Mouse (Mus musculus) forebrain, embryonic 14.5 days (tissue): ENCODE measurements around the gene Nr1h4. TPM values are rescaled to one million over a fixed set of nuclear protein-coding genes. Genes with fewer than 3 reads are reported as not detected.
A peak's percentile ranks its signal among the peaks of the same experiment; 100 is the strongest.

Source experiments
- ATAC-seq: fragments of 200-750 bp; cut with Nextera tagmentation; 2 replicates; pipeline ENCODE4 v1.8.0; 2017; ENCODE audit warnings: mild to moderate bottlenecking, moderate library complexity
- DNase-seq: peaks from one replicate; pipeline ENCODE4 v3.0.0-alpha.2; 2015; ENCODE audit warnings: low spot score
- H3K27ac ChIP-seq: fragments of 300-500 bp; sonication (generic); 2 replicates; pipeline ENCODE4 v1.5.1; 2014; ENCODE audit warnings: low read depth, mild to moderate bottlenecking, control low read depth, low read length, moderate library complexity
- H3K27me3 ChIP-seq: fragments of 300-500 bp; sonication (generic); replicated peaks from 2 replicates; pipeline ENCODE4 v1.6.1; 2014; ENCODE audit warnings: low read length, control low read depth, mixed read lengths; ENCODE audit not compliant: control insufficient read depth, insufficient read depth
- H3K36me3 ChIP-seq: fragments of 300-500 bp; sonication (generic); 2 replicates; pipeline ENCODE4 v1.6.1; 2014; ENCODE audit warnings: low read length, control low read depth; ENCODE audit not compliant: control insufficient read depth, insufficient read depth
- H3K4me1 ChIP-seq: fragments of 300-500 bp; sonication (generic); 2 replicates; pipeline ENCODE4 v1.6.1; 2014; ENCODE audit warnings: antibody characterized with exemption, low read length, control low read depth; ENCODE audit not compliant: control insufficient read depth, insufficient read depth
- H3K4me2 ChIP-seq: fragments of 300-500 bp; sonication (generic); 2 replicates; pipeline ENCODE4 v1.6.1; 2014; ENCODE audit warnings: mild to moderate bottlenecking, control low read depth, low read length
- H3K4me3 ChIP-seq: fragments of 300-500 bp; sonication (generic); 2 replicates; pipeline ENCODE4 v1.5.1; 2014; ENCODE audit warnings: low read depth, low read length, control low read depth
- H3K9ac ChIP-seq: fragments of 300-500 bp; sonication (generic); 2 replicates; pipeline ENCODE4 v1.6.1; 2014; ENCODE audit warnings: mild to moderate bottlenecking, low read length, control low read depth, moderate library complexity
- H3K9me3 ChIP-seq: fragments of 300-500 bp; sonication (generic); replicated peaks from 2 replicates; pipeline ENCODE4 v1.6.1; 2016; ENCODE audit warnings: low read length, control low read depth, mixed read lengths; ENCODE audit not compliant: control insufficient read depth
- WGBS: fragments of 180-500 bp; shearing (Covaris S2); extraction: QIAGEN DNeasy Blood & Tissue Kit; methylation state at CpG from one replicate; pipeline ENCODE4 v1.1.7; 2014; 5-methylcytosine and 5-hydroxymethylcytosine counted together
- polyA plus RNA-seq: library from polyadenylated mRNA; unstranded; fragments of >200 nt; fragmentation: Nextera tagmentation; extraction: Ambion mirVana; gene quantifications from 2 replicates; pipeline ENCODE4 v1.2.1, GENCODE M21; 2014

Gene Nr1h4
- polyA plus RNA-seq, 1 experiment from 2014 or later = 0.14 TPM

- peak; percentile 50 for ATAC-seq
- Histone ChIP-seq H3K9me3 (no peaks in the 10 kb centered on the region), H3K27me3 (peaks cover 3% of the 10 kb centered on the region; the same call in 1 of the 2 replicates), H3K27ac (peak overlapping the region; percentile 59; the same call in 1 of the 2 replicates), H3K4me2 (0 out of 2 replicates have a peak overlapping the region, but pooled peaks have one; percentile 10), H3K4me1 (peaks cover 25% of the 10 kb centered on the region), H3K36me3 (no peaks in the 10 kb centered on the region), H3K9ac (no peak overlapping the region), H3K4me3 (no peak overlapping the region)
- DNase-seq = peak; percentile 64
- 16% methylated on average over 9 of the region's 9 CpGs for WGBS
Measured at GRCm38 (mm10) chr10:89437472-89437871, 95.9 kb downstream of the Nr1h4 start.

GRCm38 (mm10) chr10:89435920-89436319 lies 97.5 kb downstream of the Nr1h4 start:
- Histone ChIP-seq H3K9ac (no peak overlapping the region; the same call in 1 of the 2 replicates), H3K27ac (no peak overlapping the region), H3K9me3 (no peaks in the 10 kb centered on the region), H3K4me1 (peaks cover 25% of the 10 kb centered on the region), H3K27me3 (peaks cover 3% of the 10 kb centered on the region; the same call in 1 of the 2 replicates), H3K4me3 (no peak overlapping the region), H3K4me2 (peak overlapping the region; percentile 10), H3K36me3 (0 out of 2 replicates have a peak, but pooled peaks cover 3% of the 10 kb centered on the region)
- DNase-seq = peak; percentile 67
- WGBS = 30% methylated on average over 9 of the region's 9 CpGs
- ATAC-seq = peak; percentile 61; the same call in 1 of the 2 replicates

- peak; percentile 21 for DNase-seq
- peaks cover 25% of the 10 kb centered on the region for H3K4me1 ChIP-seq
- H3K4me2 ChIP-seq = peak overlapping the region; percentile 39; the same call in 1 of the 2 replicates
- no peaks in the 10 kb centered on the region for H3K9me3 ChIP-seq
- 24% methylated on average over 12 of the region's 12 CpGs for WGBS
- peaks cover 3% of the 10 kb centered on the region; the same call in 1 of the 2 replicates for H3K27me3 ChIP-seq
- H3K9ac ChIP-seq = peak overlapping the region; percentile 4; the same call in 1 of the 2 replicates
- peak; percentile 27 for ATAC-seq
- H3K4me3 ChIP-seq = no peak overlapping the region
- 0 out of 2 replicates have a peak, but pooled peaks cover 3% of the 10 kb centered on the region for H3K36me3 ChIP-seq
- no peak overlapping the region for H3K27ac ChIP-seq
Measured at GRCm38 (mm10) chr10:89435413-89435812, 98.0 kb downstream of the Nr1h4 start.

DNA sequence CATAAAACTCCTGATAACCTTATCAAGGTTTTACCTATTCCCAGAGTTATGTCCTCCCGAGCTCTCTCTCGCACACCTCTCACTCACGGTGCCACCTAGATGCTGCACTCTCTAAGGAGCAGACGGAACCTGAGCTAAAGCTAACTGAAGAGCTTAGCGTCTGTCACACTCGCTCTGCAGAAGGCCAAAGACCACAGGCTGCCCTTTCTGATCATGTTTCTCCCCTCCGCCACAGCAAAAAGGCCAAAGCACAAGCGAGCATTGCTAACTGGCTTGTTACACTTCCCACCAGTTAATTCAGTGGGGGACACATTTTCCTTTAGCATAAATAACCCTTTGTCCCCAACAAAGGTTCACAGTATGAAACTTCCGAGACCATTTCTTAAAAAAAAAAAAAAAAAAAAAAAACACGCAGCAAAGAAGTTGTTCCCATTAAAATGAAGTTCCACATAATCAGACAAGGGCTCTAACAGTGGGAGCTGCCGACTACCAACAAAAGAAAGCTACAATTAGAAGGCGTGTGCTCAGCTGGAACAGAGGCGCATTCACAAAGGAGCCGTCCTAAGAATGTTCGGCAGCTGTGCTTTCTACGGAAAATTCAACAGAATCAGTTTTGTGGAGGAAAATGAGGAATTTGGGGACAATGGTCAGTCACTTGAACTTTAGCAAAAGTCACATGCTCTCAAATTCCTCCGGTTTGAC lies 98.7 kb downstream of the Nr1h4 start:
- H3K4me3 ChIP-seq = no peak overlapping the region
- no peak overlapping the region for H3K27ac ChIP-seq
- peak; percentile 81 for DNase-seq

DNA sequence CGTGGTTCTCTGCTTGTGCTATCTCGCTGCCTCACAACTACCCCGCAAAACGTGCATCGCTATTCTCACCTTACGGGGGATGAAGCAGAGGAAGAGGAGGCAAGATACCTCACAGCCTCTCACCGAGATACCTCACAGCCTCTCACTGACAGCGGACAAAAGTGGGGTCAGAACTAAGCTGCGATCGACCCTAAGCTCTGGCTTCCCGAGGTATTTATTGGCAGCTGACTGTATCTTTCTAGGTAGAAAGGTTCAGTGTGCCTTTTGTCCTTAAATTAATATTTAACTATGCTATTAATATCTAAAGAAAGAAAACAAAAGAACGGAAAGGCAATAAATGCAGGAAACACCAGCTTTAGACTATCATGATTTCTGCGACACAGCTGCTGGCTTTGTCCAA lies 100.6 kb downstream of the Nr1h4 start:
- H3K27me3 ChIP-seq = peaks cover 3% of the 10 kb centered on the region; the same call in 1 of the 2 replicates
- no peaks in the 10 kb centered on the region for H3K9me3 ChIP-seq
- H3K27ac ChIP-seq = no peak overlapping the region
- H3K4me1 ChIP-seq = peaks cover 22% of the 10 kb centered on the region
- DNase-seq (no peak), ATAC-seq (no peak)
- no peak overlapping the region for H3K4me2 ChIP-seq
- peaks cover 15% of the 10 kb centered on the region; the same call in 1 of the 2 replicates for H3K36me3 ChIP-seq
- no peak overlapping the region for H3K9ac ChIP-seq
- no peak overlapping the region for H3K4me3 ChIP-seq
- WGBS = 92% methylated on average over 13 of the region's 13 CpGs

More for the DNA sequence above, 98.7 kb downstream of the Nr1h4 start:
- peak; percentile 48; the same call in 1 of the 2 replicates for ATAC-seq
- Histone ChIP-seq H3K9ac (peak overlapping the region; percentile 2; the same call in 1 of the 2 replicates), H3K4me1 (peaks cover 25% of the 10 kb centered on the region), H3K9me3 (no peaks in the 10 kb centered on the region), H3K4me2 (peak overlapping the region; percentile 39), H3K36me3 (0 out of 2 replicates have a peak, but pooled peaks cover 3% of the 10 kb centered on the region), H3K27me3 (peaks cover 3% of the 10 kb centered on the region; the same call in 1 of the 2 replicates)
- WGBS = 4% methylated on average over 17 of the region's 17 CpGs

GRCm38 (mm10) chr10:89430751-89431150 lies 102.6 kb downstream of the Nr1h4 start:
- peaks cover 25% of the 10 kb centered on the region for H3K36me3 ChIP-seq
- H3K4me2 ChIP-seq = no peak overlapping the region
- H3K27me3 ChIP-seq = peaks cover 3% of the 10 kb centered on the region; the same call in 1 of the 2 replicates
- no peak overlapping the region for H3K4me3 ChIP-seq
- 90% methylated on average over 7 of the region's 7 CpGs for WGBS
- no peak for DNase-seq
- H3K9ac ChIP-seq = no peak overlapping the region
- ATAC-seq = no peak
- peaks cover 16% of the 10 kb centered on the region for H3K4me1 ChIP-seq
- no peaks in the 10 kb centered on the region for H3K9me3 ChIP-seq
- H3K27ac ChIP-seq = no peak overlapping the region

DNA sequence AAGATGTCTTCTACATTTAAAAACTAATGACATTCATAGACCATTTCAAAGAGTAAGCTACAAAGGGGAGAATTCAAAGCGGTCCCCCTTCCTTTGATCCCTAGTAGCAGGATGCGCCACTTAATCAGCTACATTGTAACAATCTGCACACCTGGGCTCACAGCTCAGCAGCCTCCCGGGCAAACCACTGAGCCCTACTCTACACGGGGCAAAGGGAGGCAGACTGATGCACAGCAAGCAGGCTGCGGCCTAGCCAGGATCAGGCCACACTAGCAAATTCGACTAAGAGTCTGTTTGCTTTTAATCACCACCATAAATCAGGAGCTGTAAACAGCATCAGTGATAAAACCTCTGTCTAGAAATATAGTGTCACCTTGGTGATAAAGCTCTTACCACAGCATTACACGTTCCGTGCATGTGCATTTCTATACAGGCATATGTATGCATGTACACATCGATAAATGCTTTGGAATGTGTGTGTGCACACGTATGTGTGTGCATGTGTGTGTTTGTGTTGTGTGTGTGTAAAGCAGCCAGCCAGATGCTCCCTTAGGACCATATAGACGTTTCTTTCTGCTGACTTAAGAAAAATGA lies 108.5 kb downstream of the Nr1h4 start:
- Histone ChIP-seq H3K4me2 (no peak overlapping the region), H3K36me3 (peaks cover 38% of the 10 kb centered on the region), H3K4me3 (no peak overlapping the region), H3K9ac (no peak overlapping the region), H3K9me3 (no peaks in the 10 kb centered on the region), H3K27ac (no peak overlapping the region), H3K4me1 (no peaks in the 10 kb centered on the region), H3K27me3 (no peaks in the 10 kb centered on the region)
- ATAC-seq = no peak
- no peak for DNase-seq
- 88% methylated on average over 11 of the region's 11 CpGs for WGBS

GRCm38 (mm10) chr10:89424217-89424616 lies 109.2 kb downstream of the Nr1h4 start:
- no peak overlapping the region for H3K4me2 ChIP-seq
- H3K36me3 ChIP-seq = peaks cover 38% of the 10 kb centered on the region
- ATAC-seq = no peak
- DNase-seq = no peak
- H3K9me3 ChIP-seq = no peaks in the 10 kb centered on the region
- no peaks in the 10 kb centered on the region for H3K27me3 ChIP-seq
- H3K27ac ChIP-seq = no peak overlapping the region
- H3K4me3 ChIP-seq = no peak overlapping the region
- 95% methylated on average over 9 of the region's 9 CpGs for WGBS
- no peak overlapping the region for H3K9ac ChIP-seq
- no peaks in the 10 kb centered on the region for H3K4me1 ChIP-seq
